Mouse (Mus musculus) left cerebral cortex, postnatal 36 days (tissue): ENCODE measurements around the gene Odf3l1. TPM values are rescaled to one million over a fixed set of nuclear protein-coding genes. Genes with fewer than 3 reads are reported as not detected.

Source experiments
- total RNA-seq, 2 experiments: library from RNA; stranded (reverse); gene quantifications; 2 replicates each; pipeline ENCODE4 v1.2.3; 2021

Gene Odf3l1
- total RNA-seq, 2 experiments from 2014 or later, result not detected

Other genes starting within 250 kb of the Odf3l1 start
- gene Lingo1, start 68.2 kb downstream of the Odf3l1 start, total RNA-seq, result 100 to 1,000 TPM; 455 to 509 TPM
- gene Cspg4, start 354 bp upstream of the Odf3l1 start, total RNA-seq, result 10 to 100 TPM; 15.0 to 19.6 TPM
- gene Snx33, start 63.7 kb upstream of the Odf3l1 start, total RNA-seq, result 1 to 10 TPM; 6.9 to 7.9 TPM
- 10 to 100 TPM; 50.2 to 50.4 TPM for gene Imp3, start 72.8 kb upstream of the Odf3l1 start, total RNA-seq
- 10 to 100 TPM; 13.9 to 16.0 TPM for gene Snupn, start 86.2 kb upstream of the Odf3l1 start, total RNA-seq
- gene Ptpn9, start 130.2 kb upstream of the Odf3l1 start, total RNA-seq, result 10 to 100 TPM; 25.3 to 32.7 TPM
- 10 to 100 TPM; 35.9 to 39.0 TPM for gene Sin3a, start 207.4 kb upstream of the Odf3l1 start, total RNA-seq